Mouse (Mus musculus): ENCODE measurements at regions not wholly inside any gene's neighbourhood (a gene's known extent, or its start where the extent isn't known, plus 50 kb on each side); places are given as distances from the start of the nearest gene placed in this dataset.

- Histone ChIP-seq H3K4me2 (no peak overlapping the region), H3K4me1 (ENCODE audit: insufficient read depth) (peaks cover 26% of the 10 kb centered on the region), H3K36me3 (ENCODE audit: insufficient read depth) (no peaks in the 10 kb centered on the region), H3K4me3 (ENCODE audit: low read depth, low read length) (no peak overlapping the region), H3K9ac (no peak overlapping the region), H3K9me3 (ENCODE audit: low read depth, low read length) (no peaks in the 10 kb centered on the region), H3K27ac (ENCODE audit: low read depth) (no peak overlapping the region), H3K27me3 (ENCODE audit: insufficient read depth, low read length) (no peaks in the 10 kb centered on the region)
- 69% methylated on average over 6 of the region's 6 CpGs for WGBS
- TF ChIP-seq CTCF (IDR thresholded peaks at IDR 0.05; ENCODE audit: low read depth), result no peak
- ATAC-seq (ENCODE audit: insufficient read depth), result no peak
- DNase-seq, result no peak
These were observed 61.8 kb upstream of the Gm10295 start for GRCm38 (mm10) chr7:71413121-71413520.

GRCm38 (mm10) chr7:71412079-71412478 lies 60.8 kb upstream of the Gm10295 start:
- DNase-seq (peak; percentile 97), ATAC-seq (ENCODE audit: insufficient read depth) (peak; percentile 73)
- Histone ChIP-seq H3K9ac (peak overlapping the region; percentile 20; the same call in 1 of the 2 replicates), H3K4me3 (ENCODE audit: low read depth, low read length) (peak overlapping the region; percentile 35), H3K4me1 (ENCODE audit: insufficient read depth) (peaks cover 26% of the 10 kb centered on the region), H3K4me2 (peak overlapping the region; percentile 74), H3K27ac (ENCODE audit: low read depth) (peak overlapping the region; percentile 96), H3K9me3 (ENCODE audit: low read depth, low read length) (no peaks in the 10 kb centered on the region), H3K36me3 (ENCODE audit: insufficient read depth) (no peaks in the 10 kb centered on the region), H3K27me3 (ENCODE audit: insufficient read depth, low read length) (no peaks in the 10 kb centered on the region)
- under 1% methylated on average over 12 of the region's 12 CpGs for WGBS
- peak; percentile 92 for TF ChIP-seq CTCF (IDR thresholded peaks at IDR 0.05; ENCODE audit: low read depth)

GRCm38 (mm10) chr7:71411293-71412011 lies 60.2 kb upstream of the Gm10295 start:
- Histone ChIP-seq H3K9ac (peak overlapping the region; percentile 20; the same call in 1 of the 2 replicates), H3K4me3 (ENCODE audit: low read depth, low read length) (peak overlapping the region; percentile 35)
- peak; percentile 95 for ATAC-seq (ENCODE audit: insufficient read depth)

DNA sequence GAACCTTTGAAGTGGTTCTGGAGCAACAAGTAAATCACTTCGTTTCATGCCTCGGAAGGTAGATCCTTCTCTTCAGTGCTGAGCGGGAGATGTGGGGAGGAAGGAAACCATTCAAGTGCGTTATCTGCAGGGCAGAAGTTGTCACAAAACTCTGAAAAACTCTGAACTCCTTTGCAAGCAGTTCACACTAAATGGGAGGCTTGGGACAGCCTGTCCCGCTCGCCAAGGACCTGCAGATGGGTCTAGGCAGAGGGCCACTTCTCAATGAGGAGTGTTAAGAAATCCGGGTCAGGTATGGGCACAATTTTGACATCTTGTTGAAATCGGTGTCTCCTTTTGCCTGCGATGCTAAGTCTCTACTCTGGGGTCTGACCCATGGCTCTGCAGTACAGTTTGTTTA lies 58.6 kb upstream of the Gm10295 start:
- no peak overlapping the region for H3K4me3 ChIP-seq (ENCODE audit: low read depth, low read length)
- no peaks in the 10 kb centered on the region for H3K9me3 ChIP-seq (ENCODE audit: low read depth, low read length)
- no peak overlapping the region for H3K4me2 ChIP-seq
- TF ChIP-seq CTCF (IDR thresholded peaks at IDR 0.05; ENCODE audit: low read depth), result no peak
- DNase-seq, result no peak
- H3K27me3 ChIP-seq (ENCODE audit: insufficient read depth, low read length), result no peaks in the 10 kb centered on the region
- no peaks in the 10 kb centered on the region for H3K36me3 ChIP-seq (ENCODE audit: insufficient read depth)
- peak overlapping the region; percentile 96 for H3K27ac ChIP-seq (ENCODE audit: low read depth)
- H3K9ac ChIP-seq, result no peak overlapping the region
- 44% methylated on average over 9 of the region's 9 CpGs for WGBS
- ATAC-seq (ENCODE audit: insufficient read depth), result no peak
- H3K4me1 ChIP-seq (ENCODE audit: insufficient read depth), result peaks cover 26% of the 10 kb centered on the region

More at GRCm38 (mm10) chr7:71411293-71412011, 60.2 kb upstream of the Gm10295 start:
- Histone ChIP-seq H3K27ac (ENCODE audit: low read depth) (peak overlapping the region; percentile 96), H3K9me3 (ENCODE audit: low read depth, low read length) (no peaks in the 10 kb centered on the region), H3K27me3 (ENCODE audit: insufficient read depth, low read length) (no peaks in the 10 kb centered on the region), H3K36me3 (ENCODE audit: insufficient read depth) (no peaks in the 10 kb centered on the region), H3K4me2 (peak overlapping the region; percentile 74), H3K4me1 (ENCODE audit: insufficient read depth) (peaks cover 26% of the 10 kb centered on the region)
- peak; percentile 92 for DNase-seq
- 4% methylated on average over 14 of the region's 14 CpGs for WGBS
- no peak for TF ChIP-seq CTCF (IDR thresholded peaks at IDR 0.05; ENCODE audit: low read depth)

DNA sequence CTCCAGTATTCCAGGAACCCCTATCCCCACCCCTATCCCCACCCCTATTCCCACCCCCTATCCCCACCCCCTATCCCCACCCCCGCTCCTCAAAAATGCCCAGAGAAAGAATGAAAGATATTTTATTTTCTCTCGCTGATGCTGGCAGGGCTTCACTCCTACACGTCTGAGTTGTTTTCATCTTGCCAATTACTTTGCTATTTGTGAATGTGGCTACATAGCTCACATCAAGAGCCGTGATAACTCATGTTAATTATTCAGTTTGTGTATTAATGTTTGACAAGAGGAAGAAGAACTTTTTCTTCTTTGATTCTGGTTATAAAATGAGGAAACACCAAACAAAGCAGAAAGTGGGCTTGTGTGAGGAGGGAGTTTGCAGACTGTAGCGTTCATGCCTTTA lies 57.8 kb upstream of the Gm10295 start:
- H3K27ac ChIP-seq (ENCODE audit: low read depth), result peak overlapping the region; percentile 96
- 19% methylated on average over 5 of the region's 5 CpGs for WGBS
- no peak overlapping the region for H3K9ac ChIP-seq
- no peak for TF ChIP-seq CTCF (IDR thresholded peaks at IDR 0.05; ENCODE audit: low read depth)
- H3K4me3 ChIP-seq (ENCODE audit: low read depth, low read length), result no peak overlapping the region
- peaks cover 26% of the 10 kb centered on the region for H3K4me1 ChIP-seq (ENCODE audit: insufficient read depth)
- ATAC-seq (ENCODE audit: insufficient read depth), result no peak
- peak overlapping the region; percentile 21; the same call in 1 of the 2 replicates for H3K4me2 ChIP-seq
- peak; percentile 75 for DNase-seq
- H3K36me3 ChIP-seq (ENCODE audit: insufficient read depth), result no peaks in the 10 kb centered on the region
- H3K27me3 ChIP-seq (ENCODE audit: insufficient read depth, low read length), result no peaks in the 10 kb centered on the region
- H3K9me3 ChIP-seq (ENCODE audit: low read depth, low read length), result no peaks in the 10 kb centered on the region

- Histone ChIP-seq H3K4me1 (ENCODE audit: insufficient read depth) (peaks cover 25% of the 10 kb centered on the region), H3K4me2 (no peak overlapping the region), H3K36me3 (ENCODE audit: insufficient read depth) (no peaks in the 10 kb centered on the region), H3K4me3 (ENCODE audit: low read depth, low read length) (no peak overlapping the region), H3K27ac (ENCODE audit: low read depth) (no peak overlapping the region), H3K27me3 (ENCODE audit: insufficient read depth, low read length) (no peaks in the 10 kb centered on the region), H3K9me3 (ENCODE audit: low read depth, low read length) (no peaks in the 10 kb centered on the region), H3K9ac (no peak overlapping the region)
- TF ChIP-seq CTCF (IDR thresholded peaks at IDR 0.05; ENCODE audit: low read depth), result no peak
- no peak for DNase-seq
- no peak for ATAC-seq (ENCODE audit: insufficient read depth)
- 87% methylated on average over 8 of the region's 8 CpGs for WGBS
These were observed 55.0 kb upstream of the Gm10295 start for GRCm38 (mm10) chr7:71406283-71406682.

Measured in lung, embryonic 14.5 days (tissue).